Mouse (Mus musculus) E14TG2a.4 (cell line): Measurements from ENCODE around the gene Methig1.

Experiments used
- CTCF ChIP-seq: conservative IDR thresholded peaks from 2 replicates; pipeline ENCODE4 v1.5.1; 2014; ENCODE audit warnings: low read length
- NANOG ChIP-seq: IDR thresholded peaks from 2 replicates; pipeline ENCODE4 v1.6.1; 2014; ENCODE audit warnings: borderline replicate concordance, low read length, mixed read lengths
- POU5F1 ChIP-seq: IDR thresholded peaks from 2 replicates; pipeline ENCODE4 v1.6.1; 2014; ENCODE audit warnings: low read length, borderline replicate concordance

GRCm38 (mm10) chr15:100421059-100421757, 68.3 kb downstream of the Methig1 start:
- TF ChIP-seq CTCF (no peak), POU5F1 (no peak), NANOG (no peak)
